Mouse (Mus musculus) heart, adult 8-10 months (tissue): ENCODE measurements around the gene Snx14. TPM values are rescaled to one million over a fixed set of nuclear protein-coding genes. Genes with fewer than 3 reads are reported as not detected.
A peak's percentile ranks its signal among the peaks of the same experiment; 100 is the strongest.

Experiments used
- DNase-seq: peaks from one replicate; pipeline ENCODE4 v3.0.0; 2022; ENCODE audit warnings: low spot score
- total RNA-seq, 4 experiments: library from RNA; stranded (reverse); gene quantifications; 2 replicates each; pipeline ENCODE4 v1.2.4; 2022

The Snx14 gene
- total RNA-seq, 4 experiments from 2014 or later, result 20.4 to 25.8 (median 21.8) TPM

DNA sequence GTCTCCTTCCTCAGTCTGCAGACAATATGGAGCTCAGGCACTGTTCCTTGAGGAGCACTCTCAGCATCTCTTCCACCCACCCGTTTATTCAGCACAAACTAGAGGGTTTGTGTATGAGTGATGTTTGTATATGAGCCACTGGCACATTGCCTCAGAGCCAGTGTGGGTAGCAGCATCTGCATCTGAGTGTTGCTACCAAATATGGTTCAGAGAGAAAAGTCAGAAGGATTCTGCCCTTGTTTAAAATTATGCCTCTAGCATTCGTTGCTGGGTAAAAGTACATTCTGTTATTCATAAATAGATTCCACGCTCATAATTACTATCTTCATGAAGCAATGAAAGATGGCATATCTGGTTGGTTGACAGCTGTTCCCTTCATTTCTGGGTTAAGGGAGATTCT lies 96.1 kb downstream of the Snx14 start:
- DNase-seq, result no peak

DNA sequence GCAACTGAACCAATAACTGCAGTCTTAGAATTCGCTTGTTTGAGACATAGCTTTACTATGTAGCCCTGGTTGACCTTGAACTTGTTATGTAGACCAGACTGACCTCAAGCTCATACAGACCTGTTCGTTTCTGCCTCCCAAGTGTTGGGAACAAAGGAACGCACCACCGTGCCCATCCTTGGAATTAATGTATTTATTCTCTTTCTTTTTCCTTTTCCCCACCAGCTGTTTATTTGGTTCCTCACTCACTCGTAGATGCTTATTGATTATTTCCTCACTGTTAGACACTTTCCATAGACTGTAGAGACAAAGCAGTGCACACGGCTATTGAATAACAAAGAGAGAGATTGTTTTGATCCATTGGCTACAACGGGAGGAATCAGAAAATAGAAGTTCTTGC lies 96.5 kb downstream of the Snx14 start:
- DNase-seq, result no peak

DNA sequence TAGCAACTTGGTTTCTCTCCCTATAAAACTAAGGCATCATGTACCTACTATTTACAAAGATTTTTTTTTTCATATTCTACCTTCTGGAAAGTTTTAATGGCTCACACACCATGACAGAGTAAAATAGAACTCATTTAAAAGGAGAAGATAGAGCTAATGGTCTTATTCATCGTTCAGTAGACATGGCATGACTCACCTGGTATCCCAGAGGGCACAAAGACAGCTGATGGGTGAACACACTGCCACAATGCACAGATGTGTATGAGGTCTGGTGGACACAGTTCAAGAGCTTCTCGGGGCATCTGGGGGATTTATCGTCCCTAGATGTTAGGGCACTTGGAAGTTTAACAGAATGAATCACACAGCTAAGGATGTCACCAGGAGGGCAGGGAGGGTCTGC lies 97.9 kb downstream of the Snx14 start:
- no peak for DNase-seq

GRCm38 (mm10) chr9:88335839-88336238 lies 102.9 kb downstream of the Snx14 start:
- DNase-seq, result no peak

DNA sequence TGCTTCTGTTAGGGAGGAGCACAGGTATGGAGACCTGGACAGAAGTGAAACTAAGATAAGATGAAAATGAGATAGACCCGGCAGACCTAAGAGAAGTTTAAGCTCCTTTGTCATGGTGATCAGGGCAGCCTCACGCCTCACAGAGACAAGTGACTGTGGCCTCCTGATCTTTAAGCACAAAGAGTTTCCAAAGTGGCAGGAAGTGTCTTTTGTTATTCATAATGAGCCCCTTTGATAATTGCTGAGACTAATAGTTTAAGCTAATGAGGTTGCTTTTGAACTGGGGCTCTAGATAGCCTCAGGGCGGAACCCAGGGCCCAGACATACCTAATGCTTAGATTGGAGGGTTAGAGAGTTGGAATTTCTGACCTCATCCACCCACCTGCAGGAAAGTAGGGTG lies 106.3 kb downstream of the Snx14 start:
- no peak for DNase-seq

- DNase-seq, result no peak
Measured at GRCm38 (mm10) chr9:88330316-88330715, 108.4 kb downstream of the Snx14 start.

GRCm38 (mm10) chr9:88329166-88329748 lies 109.5 kb downstream of the Snx14 start:
- DNase-seq, result no peak

GRCm38 (mm10) chr9:88328666-88329065 lies 110.1 kb downstream of the Snx14 start:
- DNase-seq, result no peak

GRCm38 (mm10) chr9:88326930-88327901 lies 111.5 kb downstream of the Snx14 start, which contains the start of gene Nt5e:
Gene Nt5e, plus strand, starts transcription at chr9:88327197.
- peak; percentile 59 for DNase-seq

Other genes starting within 250 kb of the Snx14 start
- gene Nt5e, start 111.8 kb downstream of the Snx14 start, total RNA-seq, result 10 to 100 TPM in 2 of 4 experiments, 1 to 10 TPM in 2; 8.2 to 12.4 (median 10.8) TPM
- 1 to 10 TPM in 1 of 4 experiments, under 1 TPM in 1, not detected in 2; 0.50 to 1.3 TPM for gene Gm20537, start 17.7 kb upstream of the Snx14 start, total RNA-seq
- gene Syncrip, start 43.6 kb upstream of the Snx14 start, total RNA-seq, result 10 to 100 TPM; 52.1 to 62.3 (median 56.1) TPM
- 1 to 10 TPM; 5.4 to 8.6 (median 6.0) TPM for gene Zfp949, start 109.1 kb upstream of the Snx14 start, total RNA-seq
- not detected for gene Trim43a, start 141.9 kb upstream of the Snx14 start, total RNA-seq